In genomic region chrY:90733656-90734333, GRCm38 (mm10) we compare ENCODE assay signal across 19 mouse cellular contexts. TPM values are rescaled to one million over a fixed set of nuclear protein-coding genes. Genes with fewer than 3 reads are reported as not detected.
DNase-seq lines count a peak whose midpoint lies in the region; TF ChIP-seq lines count a peak whose summit lies in the region.
"Not testable (repeated sequence)": the region's sequence is repeated elsewhere in the genome, so short reads cannot be mapped to it uniquely, and the experiment has no call there.
"Had no signal": no experiment of that assay in that cellular context is flagged by ENCODE, and none has a peak within 500 bp of the region (broad histone marks: within the 10 kb centered on the region; RNA-seq: fewer than 3 reads in every experiment).

No protein-coding gene starts in this region.

- not testable (repeated sequence) for H3K36me3 ChIP-seq in MEL (ENCODE audit: control insufficient read depth in 1 of 2, insufficient read depth in 2 of 2, low read length in 2 of 2)

- H3K79me2 ChIP-seq in MEL (ENCODE audit: control insufficient read depth, insufficient read depth, low read length, poor library complexity), result not testable (repeated sequence)

- not testable (repeated sequence) for H3K9me3 ChIP-seq in MEL (replicated peaks; ENCODE audit: insufficient read depth, low read length)

- not testable (repeated sequence) for TF ChIP-seq RAD21 in MEL (IDR thresholded peaks at IDR 0.05; ENCODE audit: low read depth, low read length)

- TF ChIP-seq CTCF in MEL (IDR thresholded peaks at IDR 0.05 in 2 of 3, conservative IDR thresholded peaks at IDR 0.05 in 1 of 3; ENCODE audit: control insufficient read depth in 1 of 3, insufficient read depth in 1 of 3, low read depth in 2 of 3, low read length in 3 of 3, poor library complexity in 1 of 3, severe bottlenecking in 1 of 3), result not testable (repeated sequence)

- not testable (repeated sequence) for H3K9ac ChIP-seq in MEL (ENCODE audit: control insufficient read depth, low read depth, low read length, poor library complexity, severe bottlenecking)

- H3K27ac ChIP-seq in MEL (ENCODE audit: control insufficient read depth, low read depth, low read length), result not testable (repeated sequence)

- not testable (repeated sequence) for H3K4me1 ChIP-seq in MEL (ENCODE audit: control insufficient read depth in 1 of 2, insufficient read depth in 2 of 2, low read length in 2 of 2)

- TF ChIP-seq POLR2A in MEL (IDR thresholded peaks at IDR 0.05; ENCODE audit: control insufficient read depth in 1 of 2, insufficient read depth in 1 of 2, low read depth in 1 of 2, low read length in 2 of 2, poor library complexity in 1 of 2), result not testable (repeated sequence)

- not testable (repeated sequence) for H3K4me3 ChIP-seq in MEL (ENCODE audit: control insufficient read depth in 1 of 2, insufficient read depth in 1 of 2, low read depth in 2 of 2, low read length in 2 of 2)

- TF ChIP-seq EP300 in MEL (IDR thresholded peaks at IDR 0.05; ENCODE audit: low read depth in 1 of 2, low read length in 2 of 2), result not testable (repeated sequence)

- H3K27me3 ChIP-seq in MEL (ENCODE audit: control insufficient read depth in 1 of 2, insufficient read depth in 2 of 2, low read length in 2 of 2), result not testable (repeated sequence)

- DNase-seq in MEL (ENCODE audit: low read depth, low spot score), result peak; percentile 14
- peak; percentile 54 for DNase-seq in brain, adult 2 months (ENCODE audit: low read depth, low spot score)
- DNase-seq in forelimb bud, embryonic 11.5 days (ENCODE audit: low read depth, low spot score), result peak; percentile 39
- peak; percentile 10 for DNase-seq in kidney, adult 11 months
- DNase-seq in left cerebral cortex, adult 8-10 months (ENCODE audit: low spot score in 2 of 2), result peak; percentile 20 to 50
- DNase-seq in right cerebral cortex, adult 18-20 months, result peak; percentile 54
- DNase-seq in testis, postnatal 14 days (ENCODE audit: low spot score), result peak; percentile 29

RNA-seq across cellular contexts. Expression of gene Gm21860, which starts 20.8 kb away (rescaled TPM):
- not detected in 2 replicates for total RNA-seq in MEL (2012; rRNA removed)
- polyA plus RNA-seq in MEL (2012; ENCODE audit: insufficient read depth in 1 of 2, insufficient read length in 2 of 2, low read depth in 1 of 2, low replicate concordance in 2 of 2, missing spikeins in 1 of 2), result not detected
- not detected for total RNA-seq in left cerebral cortex, adult 8-10 months (2022)
- total RNA-seq: G1E; heart, adult 18-20 months; layer of hippocampus, postnatal 36 days; midbrain, postnatal 0 days had no signal
- polyA plus RNA-seq: forebrain, embryonic 13.5 days; G1E; heart, embryonic 16.5 days; hindbrain, embryonic 12.5 days; intestine, embryonic 16.5 days; limb, embryonic 11.5 days; liver, embryonic 13.5 days; lung, postnatal 0 days; midbrain, postnatal 0 days; neural tube, embryonic 12.5 days had no signal

RNA-seq across cellular contexts. Expression of gene Gm47283, which starts 50.7 kb away (rescaled TPM):
- not detected in 2 replicates for total RNA-seq in MEL (2012; rRNA removed)
- not detected for polyA plus RNA-seq in MEL (2012; ENCODE audit: insufficient read depth in 1 of 2, insufficient read length in 2 of 2, low read depth in 1 of 2, low replicate concordance in 2 of 2, missing spikeins in 1 of 2)
- total RNA-seq in left cerebral cortex, adult 8-10 months (2022), result not detected
- total RNA-seq: G1E; heart, adult 18-20 months; layer of hippocampus, postnatal 36 days; midbrain, postnatal 0 days had no signal
- polyA plus RNA-seq: forebrain, embryonic 13.5 days; G1E; heart, embryonic 16.5 days; hindbrain, embryonic 12.5 days; intestine, embryonic 16.5 days; limb, embryonic 11.5 days; liver, embryonic 13.5 days; lung, postnatal 0 days; midbrain, postnatal 0 days; neural tube, embryonic 12.5 days had no signal
